Mouse (Mus musculus) layer of hippocampus, adult 11-12 months (tissue): ENCODE data around the gene Jph3.

Source experiments
- DNase-seq: peaks from one replicate; pipeline ENCODE4 v3.0.0; 2022; ENCODE audit warnings: low spot score

Jph3 gene

DNA sequence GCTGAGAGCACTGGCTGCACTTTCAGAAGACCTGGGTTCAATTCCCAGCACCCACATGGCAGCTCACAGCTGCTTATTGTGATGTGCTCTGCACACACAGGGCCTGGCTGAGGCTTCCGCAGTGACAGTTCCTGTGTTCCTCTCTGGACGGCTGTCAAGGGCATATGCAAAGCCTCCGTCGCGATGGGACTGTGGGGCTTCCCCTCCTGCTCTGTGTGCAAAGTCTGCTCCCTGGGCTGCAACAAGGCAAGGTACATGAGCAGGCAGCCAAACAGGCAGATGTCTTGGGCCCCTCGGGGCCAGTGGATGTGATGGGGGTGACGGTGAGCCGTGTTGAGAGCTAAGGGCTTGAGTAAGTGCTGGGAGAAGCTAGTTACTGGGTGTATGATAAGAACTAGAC lies 59.4 kb downstream of the Jph3 start:
- DNase-seq = no peak

- peak; percentile 49 for DNase-seq
These were observed 62.7 kb downstream of the Jph3 start for GRCm38 (mm10) chr8:121792159-121792558.

DNA sequence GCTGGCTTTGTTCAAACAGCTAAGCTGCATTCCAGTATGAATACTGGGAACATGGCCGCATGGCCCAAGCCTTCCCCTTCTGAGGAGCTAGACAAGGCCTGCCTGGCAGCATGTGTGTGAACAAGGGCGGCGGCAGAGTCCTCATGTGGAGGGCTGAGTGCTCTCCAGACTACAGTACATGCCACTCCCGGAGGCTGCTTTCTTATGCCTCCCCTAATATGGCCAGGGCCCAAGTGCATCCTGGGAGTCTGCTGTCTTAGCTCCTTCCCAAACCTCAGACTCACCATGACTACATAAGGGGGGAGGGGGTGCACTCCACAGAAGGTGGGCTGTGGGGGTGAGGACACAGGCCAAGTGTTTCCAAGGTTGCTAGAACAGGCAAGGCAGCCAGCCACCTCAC lies 63.2 kb downstream of the Jph3 start:
- DNase-seq = no peak

DNA sequence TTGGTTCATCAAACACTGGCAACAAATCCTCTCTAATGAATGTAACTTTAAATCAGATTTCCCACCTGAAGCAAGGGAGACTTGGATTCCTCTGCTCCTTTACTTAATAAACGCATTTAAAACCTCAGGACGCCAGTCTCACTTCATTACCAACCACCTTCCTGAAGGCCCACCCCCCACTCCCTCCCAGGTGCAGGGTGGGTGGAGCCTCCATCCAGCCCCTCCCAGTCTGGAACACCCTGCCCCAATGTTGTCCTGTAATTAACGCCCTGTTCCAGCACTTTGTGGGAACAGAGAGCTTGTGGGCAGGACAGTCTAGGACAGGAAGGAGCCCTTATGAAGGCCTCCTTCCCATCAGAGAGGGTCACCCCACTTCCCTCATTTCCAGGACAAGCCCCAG lies 64.7 kb downstream of the Jph3 start:
- DNase-seq = no peak

GRCm38 (mm10) chr8:121795461-121795860 lies 66.0 kb downstream of the Jph3 start:
- DNase-seq = no peak

DNA sequence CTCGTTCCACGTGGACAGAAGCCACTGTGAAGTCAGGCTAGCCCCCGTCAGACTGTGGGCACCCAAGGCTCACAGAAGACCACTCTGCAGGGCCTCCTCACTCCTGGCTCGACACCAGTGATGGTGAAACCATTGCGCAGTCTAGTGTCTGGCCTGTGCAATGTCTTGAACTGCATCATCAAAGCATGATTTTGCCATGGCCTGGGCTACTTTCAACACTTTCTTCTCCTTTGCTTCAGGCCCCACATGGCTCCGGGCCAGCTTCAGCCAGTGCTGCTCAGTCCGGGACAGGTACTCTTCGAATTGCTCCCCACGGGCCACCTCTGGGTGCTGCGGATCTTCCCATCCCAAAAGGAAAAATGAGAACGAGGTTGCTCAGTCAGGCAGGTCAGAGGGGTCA lies 67.0 kb downstream of the Jph3 start:
- DNase-seq = no peak

- DNase-seq = no peak
These were observed 69.0 kb downstream of the Jph3 start for GRCm38 (mm10) chr8:121798401-121798800.

- no peak for DNase-seq
These were observed 75.4 kb downstream of the Jph3 start for GRCm38 (mm10) chr8:121804829-121805228.

DNA sequence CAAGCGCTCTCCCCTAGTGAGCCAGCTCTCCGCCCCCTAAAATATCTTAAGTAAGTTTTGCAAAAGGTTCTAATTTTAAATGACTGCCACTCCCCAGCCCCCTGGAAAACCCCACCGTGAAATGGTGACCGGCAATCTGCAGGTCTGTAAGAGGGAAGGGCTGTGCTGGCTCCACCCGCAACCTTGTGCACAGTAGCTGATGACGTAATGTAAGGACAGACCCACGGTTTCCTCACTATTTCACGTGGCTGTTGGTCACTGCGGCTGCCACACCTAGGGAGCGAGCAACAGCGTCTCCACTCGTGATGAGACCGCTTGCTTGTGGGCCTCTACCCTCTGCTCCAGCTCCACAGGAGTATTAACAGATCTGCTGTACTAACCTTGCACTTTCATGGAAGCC lies 76.7 kb downstream of the Jph3 start:
- no peak for DNase-seq

- no peak for DNase-seq
These were observed 78.6 kb downstream of the Jph3 start for GRCm38 (mm10) chr8:121808032-121808431.

DNA sequence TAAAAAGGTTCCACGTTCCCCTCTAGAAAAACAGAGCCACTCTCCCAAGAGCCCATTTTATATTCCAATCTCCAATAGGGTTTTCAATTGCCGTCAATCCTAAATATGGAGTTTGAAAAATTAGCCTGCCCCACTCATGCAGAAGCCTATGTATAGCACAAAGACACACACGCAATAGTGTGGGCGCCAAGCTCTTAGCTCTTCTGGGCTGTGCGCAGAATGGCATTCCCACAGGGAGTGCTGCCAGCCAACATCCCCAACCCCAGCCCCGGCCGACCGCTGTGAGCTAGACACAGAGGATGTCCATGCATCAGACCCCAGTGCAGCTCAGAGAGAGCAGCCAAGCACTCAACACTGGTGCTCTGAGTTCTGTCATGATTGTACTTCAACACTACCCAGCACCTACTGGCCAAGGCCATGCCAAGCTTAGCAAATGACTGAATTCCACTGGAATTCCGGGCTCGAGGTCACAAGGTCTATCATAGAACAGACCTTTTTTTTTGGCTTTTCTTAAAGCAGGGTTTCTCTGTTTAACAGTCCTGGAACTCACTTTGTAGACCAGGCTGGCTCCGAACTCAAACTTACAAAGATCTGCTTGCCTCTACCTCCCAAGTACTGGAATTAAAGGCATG lies 80.2 kb downstream of the Jph3 start:
- no peak for DNase-seq

DNA sequence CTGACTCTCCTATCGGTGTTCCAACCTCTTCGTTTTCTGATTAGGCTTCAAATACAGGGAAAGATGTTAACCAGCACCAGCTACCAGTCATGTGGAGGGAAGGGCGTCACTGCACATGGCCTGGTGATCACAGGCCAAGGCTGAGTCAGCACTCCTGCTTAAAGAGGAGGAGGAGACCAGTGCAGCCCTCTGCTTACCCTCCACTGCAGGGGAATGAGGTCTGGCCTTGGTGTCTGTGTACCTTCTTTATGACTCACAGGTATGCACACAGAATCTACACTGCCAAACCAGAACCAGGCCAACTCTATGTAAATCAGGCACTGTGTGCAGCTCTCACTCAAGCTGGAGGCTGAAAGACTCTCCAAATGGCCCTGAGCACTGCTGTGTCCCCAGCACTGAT lies 82.1 kb downstream of the Jph3 start:
- no peak for DNase-seq

DNA sequence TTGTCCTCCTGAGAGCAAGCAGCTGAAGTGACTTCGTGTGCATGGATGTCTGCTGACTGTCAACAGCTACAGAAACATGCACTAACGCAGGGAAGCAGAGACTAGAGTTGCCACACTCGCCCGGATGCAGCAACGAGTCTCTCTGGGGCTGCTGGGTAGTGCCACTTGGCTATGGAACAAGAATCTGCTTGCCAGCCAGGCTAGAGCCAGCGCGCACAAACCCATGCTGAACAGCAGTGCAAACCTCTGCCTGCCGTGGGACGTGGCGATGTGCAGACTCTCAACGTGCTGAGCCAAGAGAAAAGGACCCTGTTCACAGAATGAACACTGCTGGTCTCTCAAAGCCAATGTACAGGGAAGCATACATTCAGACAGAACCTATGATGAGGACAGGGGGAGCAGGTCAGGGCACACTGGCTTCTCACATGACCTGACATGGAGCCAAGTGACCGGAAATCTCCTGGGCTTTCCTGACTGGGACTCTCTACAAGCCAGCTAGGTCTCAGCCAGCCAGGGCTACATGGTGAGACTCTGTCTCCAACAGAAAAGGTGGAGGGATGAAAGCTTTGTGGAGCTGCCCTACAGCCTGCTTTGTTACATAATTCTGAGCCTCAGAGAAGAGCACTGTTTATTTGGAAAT lies 82.6 kb downstream of the Jph3 start:
- DNase-seq = no peak

DNA sequence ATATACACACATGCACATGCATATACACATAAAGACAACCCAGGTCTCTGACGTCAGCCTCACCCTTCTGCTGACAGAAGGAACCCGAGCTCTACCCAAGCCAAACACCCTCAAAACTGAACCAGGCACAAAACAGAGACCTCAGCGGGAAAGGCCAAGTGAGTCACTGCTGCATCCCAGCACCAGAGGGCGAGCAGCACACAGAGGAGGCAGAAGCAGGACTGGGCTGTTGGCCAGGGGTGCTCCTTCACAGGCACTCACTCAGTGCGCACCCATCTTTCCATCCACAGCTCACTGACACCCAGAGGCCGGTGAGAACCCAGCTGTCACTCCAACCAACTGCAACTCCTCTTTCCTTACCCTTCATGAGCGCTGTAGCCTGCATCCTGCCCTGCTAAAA lies 88.8 kb downstream of the Jph3 start:
- DNase-seq = peak; percentile 4

- DNase-seq = no peak
These were observed 91.4 kb downstream of the Jph3 start for GRCm38 (mm10) chr8:121820840-121821239.

- DNase-seq = peak; percentile 1
These were observed 91.9 kb downstream of the Jph3 start for GRCm38 (mm10) chr8:121821320-121821719.

GRCm38 (mm10) chr8:121821770-121822169 lies 92.3 kb downstream of the Jph3 start:
- DNase-seq = peak; percentile 1

- DNase-seq = peak; percentile 1
These were observed 98.3 kb downstream of the Jph3 start for GRCm38 (mm10) chr8:121827726-121828125.

GRCm38 (mm10) chr8:121828376-121829023 lies 99.1 kb downstream of the Jph3 start:
- DNase-seq = peak; percentile 2

GRCm38 (mm10) chr8:121829048-121829776 lies 99.8 kb downstream of the Jph3 start, which contains the start of gene Klhdc4:
Gene Klhdc4, minus strand, starts transcription at chr8:121829569.
- peak; percentile 87 for DNase-seq

- DNase-seq = no peak
These were observed 100.4 kb downstream of the Jph3 start for GRCm38 (mm10) chr8:121829777-121830362.

DNA sequence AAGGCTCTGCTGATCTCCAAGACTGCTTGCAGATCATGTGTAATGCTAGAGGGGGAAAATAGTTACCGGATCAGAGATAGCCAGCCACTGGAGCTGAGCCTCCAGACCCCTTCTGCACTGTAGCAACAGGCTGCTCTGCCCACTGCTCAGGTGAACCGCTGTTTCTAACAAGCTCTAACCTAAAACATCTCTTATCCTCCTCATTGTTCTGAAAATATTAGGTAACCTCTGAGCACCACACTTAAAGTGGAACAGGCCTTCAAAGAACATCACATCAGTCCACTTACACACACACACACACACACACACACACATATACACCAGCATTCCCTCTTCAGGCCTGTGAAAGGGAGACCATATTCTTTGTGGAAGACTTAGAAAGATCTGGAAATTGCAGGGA lies 102.6 kb downstream of the Jph3 start:
- no peak for DNase-seq
